Mouse (Mus musculus): Measurements from ENCODE around the gene Il2rg.

Gene Il2rg

GRCm38 (mm10) chrX:101268025-101268754 is at the start of gene Il2rg:
TSS of gene Il2rg (minus strand) at chrX:101268255.
- DNase-seq = no peak

- peak; percentile 64 to 69 for DNase-seq
These were observed 45.7 kb upstream of the Il2rg start for GRCm38 (mm10) chrX:101313625-101314359.

GRCm38 (mm10) chrX:101309299-101309698 is 41.2 kb upstream of the Il2rg start:
- no peak for DNase-seq

- peak; percentile 74 to 76 for DNase-seq
These were observed 36.6 kb upstream of the Il2rg start for GRCm38 (mm10) chrX:101304646-101305045.

- DNase-seq = peak; percentile 25 to 36
These were observed 33.6 kb upstream of the Il2rg start for GRCm38 (mm10) chrX:101301654-101302053.

GRCm38 (mm10) chrX:101300427-101301030 is 32.5 kb upstream of the Il2rg start:
- peak; percentile 52 to 72 for DNase-seq

- DNase-seq = peak; percentile 27 to 37
These were observed 31.7 kb upstream of the Il2rg start for GRCm38 (mm10) chrX:101299473-101300426.

GRCm38 (mm10) chrX:101299055-101299454 is 31.0 kb upstream of the Il2rg start, which contains the start of gene Nlgn3:
TSS of gene Nlgn3 (plus strand) at chrX:101299168.
- peak; percentile 71 to 81 for DNase-seq

GRCm38 (mm10) chrX:101290111-101290510 is 22.1 kb upstream of the Il2rg start:
- DNase-seq = no peak

- no peak for DNase-seq
These were observed 21.0 kb upstream of the Il2rg start for GRCm38 (mm10) chrX:101289037-101289436.

- no peak for DNase-seq
These were observed 20.4 kb upstream of the Il2rg start for GRCm38 (mm10) chrX:101288432-101288831.

GRCm38 (mm10) chrX:101287543-101287942 is 19.5 kb upstream of the Il2rg start:
- no peak for DNase-seq

- no peak for DNase-seq
These were observed 18.1 kb upstream of the Il2rg start for GRCm38 (mm10) chrX:101285953-101286670.

- peak; percentile 70 to 82 for DNase-seq
These were observed 17.5 kb upstream of the Il2rg start for GRCm38 (mm10) chrX:101285534-101285933.

GRCm38 (mm10) chrX:101282813-101283212 is 14.8 kb upstream of the Il2rg start:
- DNase-seq = no peak

GRCm38 (mm10) chrX:101273875-101274738 is 6.1 kb upstream of the Il2rg start, which contains the start of gene Med12:
TSS of gene Med12 (plus strand) at chrX:101274030.
- peak; percentile 89 to 91 for DNase-seq

- DNase-seq = no peak
These were observed 5.4 kb upstream of the Il2rg start for GRCm38 (mm10) chrX:101273410-101273809.

- no peak for DNase-seq
These were observed 685 bp upstream of the Il2rg start, which contains the start of gene Gm20489 for GRCm38 (mm10) chrX:101268755-101269124. TSS of gene Gm20489 (minus strand) at chrX:101269023.

GRCm38 (mm10) chrX:101266631-101267030 is 1.4 kb downstream of the Il2rg start:
- no peak for DNase-seq

GRCm38 (mm10) chrX:101263892-101264291 is 4.2 kb downstream of the Il2rg start, which contains the start of gene Gm614:
TSS of gene Gm614 (minus strand) at chrX:101263992.
- no peak for DNase-seq

Data from cerebellum, postnatal 14 days (tissue).